Mouse (Mus musculus) olfactory bulb, adult 2 months (tissue): ENCODE measurements around the gene Kcnq1.

Experiments
- CTCF ChIP-seq: fragments of 200-500 bp; IDR thresholded peaks from 2 replicates; pipeline ENCODE4 v1.5.1; 2012; ENCODE audit warnings: low read depth, mild to moderate bottlenecking, low read length, moderate library complexity; ENCODE audit not compliant: insufficient read depth
- POLR2A ChIP-seq: fragments of 200-500 bp; IDR thresholded peaks from 2 replicates; pipeline ENCODE4 v1.6.1; 2012; ENCODE audit warnings: mild to moderate bottlenecking, low read depth, low read length, moderate library complexity; ENCODE audit not compliant: insufficient read depth

- TF ChIP-seq CTCF (no peak), POLR2A (no peak)
Measured at GRCm38 (mm10) chr7:143265386-143265785, 159.2 kb downstream of the Kcnq1 start.
